Mouse (Mus musculus): ENCODE measurements around the gene Ifnk.

The Ifnk gene

GRCm38 (mm10) chr4:35151756-35152155 is at the start of gene Ifnk:
Gene Ifnk, plus strand, starts transcription at chr4:35152056.
- DNase-seq = no peak

DNA sequence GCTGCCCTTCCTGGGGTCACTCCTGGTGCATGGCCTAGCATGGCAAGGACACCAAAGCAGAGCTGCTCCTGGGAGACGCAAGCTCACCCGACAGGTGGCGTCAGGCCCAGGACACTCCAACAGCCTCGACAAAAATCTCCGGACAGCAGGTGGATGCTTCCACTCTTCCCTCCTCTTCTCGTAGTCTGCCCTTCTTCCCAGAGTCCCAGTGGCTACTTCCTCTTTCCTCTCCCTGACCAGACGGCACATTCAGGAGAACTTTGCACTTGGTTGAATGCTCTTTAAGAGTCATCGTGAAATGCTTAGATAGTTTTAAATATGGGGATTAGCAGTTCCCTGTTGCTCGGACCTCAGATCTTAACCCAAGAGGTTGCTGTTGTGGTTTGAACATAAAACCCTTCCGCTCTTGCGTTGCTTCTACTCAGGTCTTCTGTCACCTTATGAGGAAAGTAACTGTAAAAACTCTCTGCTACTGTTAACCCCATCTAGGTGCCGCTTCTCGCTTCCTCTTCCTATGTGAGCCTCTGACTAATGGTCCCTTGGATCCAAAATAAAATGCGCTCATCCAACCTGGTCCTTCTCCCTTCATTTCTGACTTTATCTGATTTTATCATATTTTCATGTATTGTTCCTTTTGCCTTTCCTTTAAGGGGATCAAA is 46.6 kb upstream of the Ifnk start:
- DNase-seq = no peak

DNA sequence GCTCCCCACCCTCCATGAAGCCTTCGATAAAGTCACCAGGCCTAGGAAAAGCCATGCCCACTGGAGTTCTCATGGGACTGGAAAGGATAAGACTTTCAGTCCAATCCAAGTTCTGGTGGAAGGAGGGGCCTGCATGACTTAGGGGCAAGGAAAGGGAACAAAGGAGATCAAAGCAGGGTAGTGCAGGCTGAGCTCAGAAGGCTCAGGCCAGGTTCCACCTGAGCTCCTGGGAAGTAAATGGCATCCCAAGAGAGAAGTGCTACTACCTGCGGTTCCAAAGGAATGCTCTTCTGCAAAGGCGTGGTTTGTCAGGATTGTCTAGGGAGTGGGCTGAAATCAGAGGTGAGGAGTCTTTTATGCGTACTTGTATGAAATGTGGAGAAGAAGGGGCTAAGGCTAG is 39.4 kb upstream of the Ifnk start:
- DNase-seq = no peak

- no peak for DNase-seq
Measured at GRCm38 (mm10) chr4:35113516-35114248, 38.2 kb upstream of the Ifnk start.

DNA sequence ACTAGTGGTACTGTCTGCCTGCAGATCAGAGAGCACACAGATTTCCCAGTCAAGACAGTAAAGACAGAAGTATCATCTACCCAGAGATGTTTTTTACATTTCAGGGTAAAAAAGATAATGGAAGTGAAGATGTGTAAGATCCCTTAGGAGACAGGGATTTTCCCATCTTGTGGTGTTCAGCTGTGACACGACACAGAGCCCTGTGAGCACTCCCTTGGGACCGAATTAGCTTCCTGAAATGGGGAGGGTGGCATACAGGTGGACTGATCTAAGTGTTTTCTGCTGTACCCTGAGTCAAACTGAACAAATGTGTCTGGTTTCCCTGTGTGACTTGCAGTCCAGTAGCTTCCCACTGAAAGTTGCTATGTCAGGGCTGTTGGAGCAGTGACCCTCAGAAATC is 36.9 kb upstream of the Ifnk start:
- DNase-seq = no peak

DNA sequence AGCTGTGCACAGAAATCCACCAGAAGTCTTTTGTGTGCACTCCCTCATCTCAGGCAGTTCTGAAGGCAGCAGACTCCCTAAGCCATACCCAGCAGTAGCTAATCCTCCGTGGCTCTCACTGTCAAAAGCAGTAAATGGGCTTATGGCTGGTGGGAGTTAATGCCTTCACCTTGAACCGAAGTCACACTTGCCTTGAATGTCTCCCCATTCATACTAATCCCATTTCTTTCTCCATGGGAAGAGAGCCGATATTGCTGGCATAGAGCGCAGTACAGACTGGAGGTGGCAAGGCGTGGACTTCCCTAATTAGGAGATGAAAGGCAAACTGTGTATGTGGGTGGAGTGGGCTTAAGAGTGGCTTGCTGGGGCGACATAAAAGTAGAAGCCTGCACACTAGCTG is 35.9 kb upstream of the Ifnk start:
- DNase-seq = no peak

DNA sequence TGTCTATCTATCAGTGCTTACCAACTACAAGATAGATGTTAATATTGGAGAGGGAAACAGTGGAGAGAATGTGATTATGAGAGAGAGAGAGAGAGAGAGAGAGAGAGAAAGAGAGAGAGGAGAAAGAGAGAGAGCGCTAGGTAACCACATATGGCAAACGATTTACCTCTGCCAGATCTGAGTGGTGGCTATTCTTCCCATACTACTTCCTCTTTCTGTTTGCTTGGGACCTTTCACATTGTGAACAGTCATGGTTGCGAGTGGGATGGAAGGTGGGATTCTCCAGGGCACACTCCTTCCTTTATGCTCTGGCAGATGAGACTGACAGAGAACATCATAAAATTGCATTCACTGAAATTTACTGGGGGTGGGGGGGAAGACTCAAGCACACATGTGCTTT is 34.7 kb upstream of the Ifnk start:
- DNase-seq = no peak

DNA sequence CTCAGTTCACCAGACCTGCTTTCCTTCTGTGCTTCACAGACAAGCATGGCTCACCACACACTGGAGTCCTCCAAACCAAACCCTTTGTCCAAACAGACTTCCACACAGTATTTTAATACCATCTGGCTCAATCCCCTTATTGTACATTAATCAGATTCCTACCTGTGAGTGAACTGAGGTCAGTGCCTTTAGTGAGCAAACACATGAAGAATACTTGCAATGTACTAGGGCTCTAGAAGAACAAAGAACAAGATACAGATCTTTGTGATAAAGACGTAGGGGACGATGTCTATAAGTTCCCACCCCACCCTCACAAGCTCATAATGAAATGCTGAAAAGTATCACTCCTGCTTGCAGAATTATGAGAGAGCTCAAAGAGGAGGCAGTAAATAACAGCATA is 33.0 kb upstream of the Ifnk start:
- DNase-seq = no peak

GRCm38 (mm10) chr4:35120159-35120558 is 31.7 kb upstream of the Ifnk start:
- no peak for DNase-seq

- no peak for DNase-seq
Measured at GRCm38 (mm10) chr4:35120575-35120974, 31.3 kb upstream of the Ifnk start.

GRCm38 (mm10) chr4:35121060-35121459 is 30.8 kb upstream of the Ifnk start:
- no peak for DNase-seq

GRCm38 (mm10) chr4:35123087-35123486 is 28.8 kb upstream of the Ifnk start:
- no peak for DNase-seq

DNA sequence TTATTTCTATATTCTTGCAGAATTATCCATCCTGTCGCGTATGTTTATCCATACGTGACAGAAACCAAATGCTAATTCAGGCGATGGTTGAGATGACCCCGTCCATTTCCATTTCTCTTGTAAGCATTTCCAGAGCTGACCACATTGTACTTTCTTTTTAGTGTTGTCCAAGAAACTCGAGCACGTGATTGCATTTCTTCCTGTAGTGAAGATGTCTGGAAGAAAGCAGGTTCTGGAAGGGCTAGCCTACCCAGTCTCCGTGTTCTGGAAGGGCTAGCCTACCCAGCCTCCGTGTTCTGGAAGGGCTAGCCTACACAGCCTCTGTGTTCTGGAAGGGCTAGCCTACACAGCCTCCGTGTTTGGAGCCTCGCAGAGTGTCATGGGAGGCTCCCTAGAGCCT is 27.8 kb upstream of the Ifnk start:
- DNase-seq = no peak

DNA sequence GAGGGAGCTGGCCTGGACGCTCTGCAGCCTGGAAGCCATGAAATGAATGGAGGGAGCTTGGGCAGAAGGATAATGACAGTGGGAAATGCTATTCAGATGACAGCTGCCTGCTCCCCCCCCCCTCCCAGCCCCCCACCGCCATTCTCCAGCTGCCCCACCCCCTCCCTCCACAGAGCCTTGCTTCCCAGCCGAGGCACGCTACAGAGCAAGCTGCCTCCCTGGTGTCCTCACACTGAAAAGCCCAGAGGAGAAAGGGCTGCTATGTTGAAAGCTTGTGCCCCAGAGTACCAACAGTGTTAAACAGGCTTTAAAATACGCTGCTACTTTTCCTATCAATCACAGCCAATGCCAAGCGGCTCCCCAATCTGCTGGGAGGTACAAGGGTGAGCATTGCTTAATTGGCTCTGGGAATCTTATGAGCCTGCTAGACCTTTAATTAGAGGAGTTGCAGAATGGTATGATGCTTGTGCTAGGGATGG is 26.5 kb upstream of the Ifnk start:
- DNase-seq = no peak

DNA sequence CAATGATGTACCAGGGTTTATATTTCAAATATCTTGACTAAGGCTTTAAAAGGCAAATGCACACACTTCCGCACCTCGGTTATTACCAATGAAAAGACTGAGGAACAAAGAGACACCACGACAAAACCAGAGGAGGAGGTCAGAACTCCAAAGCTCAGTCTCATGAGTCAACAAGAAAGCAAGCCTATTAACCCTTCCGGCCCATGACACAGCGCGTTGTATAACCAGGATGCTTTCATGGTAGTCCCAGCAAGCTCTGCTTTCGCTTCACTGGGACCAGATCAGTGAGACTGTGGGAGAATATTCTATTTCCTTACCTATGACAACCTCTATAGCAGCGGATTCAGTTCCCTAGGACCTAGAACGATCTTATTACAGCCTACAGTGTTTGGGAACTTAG is 25.1 kb upstream of the Ifnk start:
- no peak for DNase-seq

DNA sequence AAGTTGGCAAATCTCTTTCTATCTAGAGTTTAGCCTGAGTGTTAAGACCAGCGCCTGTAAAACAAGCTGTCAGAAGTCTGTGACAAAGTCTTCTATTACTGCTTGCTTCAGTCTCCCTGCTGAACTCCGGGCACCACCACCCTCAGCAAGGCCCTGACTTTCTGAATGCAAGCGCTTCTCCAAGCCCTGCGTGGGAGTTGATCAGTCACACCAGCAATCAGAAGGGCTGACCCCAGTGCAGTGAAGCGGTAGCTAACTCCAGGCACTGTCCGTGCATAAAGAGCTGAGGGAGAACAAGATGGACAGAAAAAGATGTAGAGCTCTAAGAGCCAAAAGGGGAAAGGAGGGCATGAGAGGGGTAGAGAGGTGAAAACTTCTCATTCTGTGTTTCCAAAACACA is 24.1 kb upstream of the Ifnk start:
- no peak for DNase-seq

GRCm38 (mm10) chr4:35130411-35130948 is 21.4 kb upstream of the Ifnk start:
- DNase-seq = no peak

DNA sequence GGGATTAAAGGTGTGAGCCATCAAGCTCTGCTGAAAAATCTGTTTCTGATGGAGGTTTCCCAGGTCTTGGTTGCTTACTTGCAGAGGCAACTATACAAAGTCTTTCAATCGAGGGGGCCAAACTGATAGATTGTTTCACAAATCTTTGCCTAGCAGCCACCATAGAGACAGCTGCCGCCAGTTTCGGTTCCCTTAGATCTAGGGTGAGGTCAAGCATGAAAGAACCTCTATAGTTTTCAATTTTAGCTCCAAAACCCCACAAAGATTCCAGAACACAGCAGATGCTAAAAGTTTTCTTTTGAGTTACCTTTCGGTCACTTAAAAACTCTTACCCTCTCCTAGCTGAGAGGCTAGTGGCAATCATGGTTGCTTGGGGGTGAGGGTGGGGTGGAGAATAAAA is 20.3 kb upstream of the Ifnk start:
- no peak for DNase-seq

GRCm38 (mm10) chr4:35133411-35133810 is 18.4 kb upstream of the Ifnk start:
- no peak for DNase-seq

DNA sequence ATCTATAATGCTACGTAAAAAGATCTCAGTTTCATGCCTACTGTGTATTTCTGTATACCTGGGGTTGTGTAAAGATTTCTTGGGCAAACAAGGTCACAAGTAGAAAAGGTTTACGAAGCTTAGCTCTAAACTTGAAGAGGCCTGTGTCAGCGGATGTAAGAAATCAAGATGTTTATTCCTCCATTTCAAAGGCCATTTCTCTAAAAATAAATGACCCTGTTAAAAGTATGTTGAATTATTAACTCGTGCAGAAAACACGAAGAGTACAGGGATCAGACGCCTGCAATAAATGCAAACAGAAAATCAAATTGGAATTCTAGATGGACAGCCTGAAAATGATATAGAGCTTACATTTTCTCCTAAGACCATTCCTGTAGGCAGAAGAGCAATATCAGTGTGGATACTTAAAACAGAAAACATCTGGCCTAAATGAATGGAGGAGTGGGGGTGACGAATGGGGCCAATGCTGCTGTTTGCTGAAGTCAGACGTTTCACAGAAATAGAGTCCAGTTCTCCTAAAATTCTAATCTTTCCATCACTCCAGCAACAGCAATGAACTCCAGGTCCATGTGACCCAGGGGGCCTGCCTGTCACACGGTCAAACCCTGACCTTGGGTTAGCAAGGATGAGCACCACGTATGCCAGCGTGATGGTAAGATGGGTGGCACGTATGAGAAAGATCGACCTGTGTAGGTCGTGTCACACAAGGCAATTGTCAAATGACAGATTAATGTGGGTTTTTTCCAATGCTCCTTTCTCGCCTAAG is 16.8 kb upstream of the Ifnk start:
- DNase-seq = no peak

GRCm38 (mm10) chr4:35135806-35136205 is 16.1 kb upstream of the Ifnk start:
- no peak for DNase-seq

GRCm38 (mm10) chr4:35136996-35137395 is 14.9 kb upstream of the Ifnk start:
- no peak for DNase-seq

DNA sequence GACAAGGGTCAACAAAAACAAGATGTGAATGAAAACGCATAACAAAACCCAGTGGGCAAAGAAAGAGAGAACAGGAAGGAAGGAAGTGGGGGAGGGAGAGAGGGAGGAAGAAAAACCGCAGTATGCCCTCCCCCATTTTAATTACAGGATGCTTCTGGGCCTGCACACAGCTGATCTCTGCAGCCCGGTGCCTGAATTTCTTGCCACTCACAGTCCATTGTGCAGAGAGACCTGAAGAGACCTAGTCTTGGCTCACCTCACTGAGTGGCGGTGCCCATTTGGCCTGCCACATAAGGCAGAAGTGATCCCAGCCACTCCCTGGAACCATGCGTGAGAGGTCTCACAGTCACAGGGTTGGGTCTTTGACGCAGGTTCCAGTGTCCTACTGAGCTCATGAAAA is 13.8 kb upstream of the Ifnk start:
- peak; percentile 18 to 36 for DNase-seq

DNA sequence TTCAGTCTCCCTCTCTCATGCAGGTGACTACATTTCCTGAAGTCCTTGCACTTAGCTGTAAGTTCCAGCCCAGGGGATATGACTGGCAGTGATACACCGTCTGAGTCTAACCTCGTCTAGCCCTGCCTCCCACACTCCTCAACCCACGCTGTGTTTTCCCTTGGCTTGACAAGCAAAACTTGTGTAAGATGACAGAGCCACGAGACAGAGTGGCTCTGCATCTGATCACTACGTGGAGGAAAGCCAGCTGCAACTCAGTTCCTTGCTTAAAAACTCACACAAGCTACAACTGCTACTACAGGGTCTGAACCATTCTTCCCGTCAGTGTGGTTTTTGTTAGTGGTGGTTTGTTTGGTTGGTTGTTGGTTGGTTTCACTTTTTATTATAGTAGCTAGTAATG is 11.5 kb upstream of the Ifnk start:
- DNase-seq = peak; percentile 24 to 45

All from thymus, adult 18-20 months (tissue).